Mouse (Mus musculus) CH12.LX (cell line): Measurements from ENCODE around the gene Ubxn10. TPM values are rescaled to one million over a fixed set of nuclear protein-coding genes. Genes with fewer than 3 reads are reported as not detected.

Experiments
- DNase-seq: peaks from one replicate; pipeline ENCODE4 v3.0.0-alpha.2; 2013; ENCODE audit errors: extremely low read depth
- H3K27ac ChIP-seq: 2 replicates; pipeline ENCODE4 v1.5.1; 2012; ENCODE audit warnings: low read depth, mild to moderate bottlenecking, control low read depth, moderate library complexity; ENCODE audit not compliant: insufficient read depth
- H3K27me3 ChIP-seq: replicated peaks from 2 replicates; pipeline ENCODE3; 2012; ENCODE audit warnings: inconsistent platforms
- H3K36me3 ChIP-seq, 2 experiments: replicated peaks in 1 of 2; 2 replicates each; pipeline versions ENCODE3 to v1.6.1; 2012; ENCODE audit warnings: inconsistent platforms in 1 of 2, low read length in 1 of 2, mild to moderate bottlenecking in 1 of 2, mixed read lengths in 1 of 2, moderate library complexity in 1 of 2; ENCODE audit not compliant: control insufficient read depth in 1 of 2, insufficient read depth in 1 of 2
- H3K4me1 ChIP-seq, 2 experiments: 2 replicates each; pipeline ENCODE4 v1.6.1; 2012; ENCODE audit warnings: inconsistent platforms in 1 of 2, moderate library complexity in 1 of 2; ENCODE audit not compliant: insufficient read depth in 2 of 2, control insufficient read depth in 1 of 2
- H3K4me2 ChIP-seq: 2 replicates; pipeline ENCODE4 v1.6.1; 2012; ENCODE audit warnings: low read depth, mild to moderate bottlenecking, control low read depth; ENCODE audit not compliant: poor library complexity, insufficient read depth, severe bottlenecking
- H3K4me3 ChIP-seq, 3 experiments: fragments of 150-350 bp in 1 of 3; sonication (generic) in 1 of 3; replicated peaks in 1 of 3; 2 replicates each; pipeline versions ENCODE3 to v1.5.1; 2011 to 2012; ENCODE audit warnings: low read depth in 2 of 3, low read length in 2 of 3, mild to moderate bottlenecking in 2 of 3, moderate library complexity in 2 of 3, control low read depth in 1 of 3, improper control_type of control experiment in 1 of 3, inconsistent platforms in 1 of 3, mixed read lengths in 1 of 3; ENCODE audit not compliant: poor library complexity in 1 of 3
- H3K79me2 ChIP-seq: replicated peaks from 2 replicates; pipeline ENCODE4 v1.6.1; 2012; ENCODE audit warnings: mild to moderate bottlenecking, moderate library complexity; ENCODE audit not compliant: control insufficient read depth, poor library complexity, insufficient read depth, severe bottlenecking; ENCODE audit errors: extremely low read depth
- H3K9ac ChIP-seq: 2 replicates; pipeline ENCODE4 v1.6.1; 2012; ENCODE audit warnings: low read depth, mild to moderate bottlenecking, control low read depth, moderate library complexity; ENCODE audit not compliant: insufficient read depth
- H3K9me3 ChIP-seq: replicated peaks from 2 replicates; pipeline ENCODE3; 2012; ENCODE audit warnings: low read length, inconsistent platforms, mixed read lengths
- BHLHE40 ChIP-seq: IDR thresholded peaks from 2 replicates; pipeline ENCODE4 v1.6.1; 2011; ENCODE audit warnings: mild to moderate bottlenecking, low read depth, low read length, improper control_type of control experiment
- CHD1 ChIP-seq: IDR thresholded peaks from 2 replicates; pipeline ENCODE4 v1.6.1; 2012; ENCODE audit warnings: low read depth, low read length, improper control_type of control experiment, inconsistent platforms
- CHD2 ChIP-seq: IDR thresholded peaks from 2 replicates; pipeline ENCODE4 v1.6.1; 2011; ENCODE audit warnings: low read length, improper control_type of control experiment
- CTCF ChIP-seq, 2 experiments: IDR thresholded peaks in 1 of 2; conservative IDR thresholded peaks in 1 of 2; 2 replicates each; pipeline ENCODE4 v1.5.1; 2011 to 2012; ENCODE audit warnings: low read depth in 2 of 2, low read length in 2 of 2, improper control_type of control experiment in 1 of 2, inconsistent platforms in 1 of 2, mild to moderate bottlenecking in 1 of 2, moderate library complexity in 1 of 2
- E2F4 ChIP-seq: IDR thresholded peaks from 2 replicates; pipeline ENCODE4 v1.6.1; 2011; ENCODE audit warnings: low read depth, low read length, improper control_type of control experiment; ENCODE audit not compliant: insufficient replicate concordance
- ELF1 ChIP-seq: IDR thresholded peaks from 2 replicates; pipeline ENCODE4 v1.6.1; 2014; ENCODE audit warnings: low read depth, mild to moderate bottlenecking, inconsistent platforms, low read length, improper control_type of control experiment
- EP300 ChIP-seq: IDR thresholded peaks from 2 replicates; pipeline ENCODE4 v1.6.1; 2011; ENCODE audit warnings: low read length, improper control_type of control experiment
- ETS1 ChIP-seq: conservative IDR thresholded peaks from 2 replicates; pipeline ENCODE4 v1.6.1; 2012; ENCODE audit warnings: low read depth, mild to moderate bottlenecking, inconsistent platforms, low read length, improper control_type of control experiment, moderate library complexity
- HCFC1 ChIP-seq: IDR thresholded peaks from 2 replicates; pipeline ENCODE4 v1.6.1; 2012; ENCODE audit warnings: low read depth, mild to moderate bottlenecking, inconsistent platforms, low read length, improper control_type of control experiment
- JUN ChIP-seq: IDR thresholded peaks from 2 replicates; pipeline ENCODE4 v1.6.1; 2011; ENCODE audit warnings: low read depth, mild to moderate bottlenecking, low read length, improper control_type of control experiment, moderate library complexity; ENCODE audit not compliant: insufficient read depth
- JUND ChIP-seq: conservative IDR thresholded peaks from 2 replicates; pipeline ENCODE4 v1.6.1; 2011; ENCODE audit warnings: low read depth, low read length, improper control_type of control experiment
- MAZ ChIP-seq: IDR thresholded peaks from 2 replicates; pipeline ENCODE4 v1.6.1; 2012; ENCODE audit warnings: low read depth, mild to moderate bottlenecking, inconsistent platforms, low read length, improper control_type of control experiment, moderate library complexity
- MEF2A ChIP-seq: IDR thresholded peaks from 2 replicates; pipeline ENCODE4 v1.6.1; 2014; ENCODE audit warnings: low read depth, mild to moderate bottlenecking, inconsistent platforms, low read length, improper control_type of control experiment, borderline replicate concordance
- MXI1 ChIP-seq: IDR thresholded peaks from 2 replicates; pipeline ENCODE4 v1.6.1; 2011; ENCODE audit warnings: mild to moderate bottlenecking, low read depth, low read length, improper control_type of control experiment
- POLR2AphosphoS2 ChIP-seq: IDR thresholded peaks from 2 replicates; pipeline ENCODE4 v1.6.1; 2011; ENCODE audit warnings: low read depth, low read length, improper control_type of control experiment
- SIN3A ChIP-seq: IDR thresholded peaks from 2 replicates; pipeline ENCODE4 v1.6.1; 2012; ENCODE audit warnings: low read length, improper control_type of control experiment, inconsistent platforms
- SMC3 ChIP-seq: IDR thresholded peaks from 2 replicates; pipeline ENCODE4 v1.6.1; 2011; ENCODE audit warnings: low read depth, low read length, improper control_type of control experiment
- TBP ChIP-seq: conservative IDR thresholded peaks from 2 replicates; pipeline ENCODE4 v1.6.1; 2011; ENCODE audit warnings: low read depth, low read length, improper control_type of control experiment
- USF1 ChIP-seq: IDR thresholded peaks from 2 replicates; pipeline ENCODE4 v1.6.1; 2014; ENCODE audit warnings: low read depth, mild to moderate bottlenecking, inconsistent platforms, low read length, improper control_type of control experiment
- USF2 ChIP-seq: conservative IDR thresholded peaks from 2 replicates; pipeline ENCODE4 v1.6.1; 2011; ENCODE audit warnings: low read depth, low read length, improper control_type of control experiment
- ZKSCAN1 ChIP-seq: IDR thresholded peaks from 2 replicates; pipeline ENCODE4 v1.6.1; 2012; ENCODE audit warnings: low read depth, inconsistent platforms, low read length, improper control_type of control experiment, borderline replicate concordance
- dilution Hi-C: fragments of 300-500 bp; cut with MboI; formaldehyde crosslinking; loops from 2 replicates; pipeline ENCODE4 v1.14.3; 2020; ENCODE audit warnings: low sequenced_read_pairs; ENCODE audit not compliant: extremely low pct_unique_long_range_greater_than_20kb, extremely low pct_ligation_motif_present
- in situ Hi-C: fragments of 300-500 bp; cut with MboI; formaldehyde crosslinking; loops from 3 replicates; pipeline ENCODE4 v1.14.3; 2019; ENCODE audit warnings: low sequenced_read_pairs, low pct_ligation_motif_present, low pct_unique_long_range_greater_than_20kb, mixed read lengths
- polyA plus RNA-seq: library from polyadenylated mRNA; unstranded; fragments of >175 nt; gene quantifications from 2 replicates; pipeline ENCODE4 v1.2.1, GENCODE M21; 2012; ENCODE audit warnings: low read depth; ENCODE audit not compliant: insufficient read length
- total RNA-seq, 2 experiments: library from RNA; depleted of rRNA; stranded (reverse); fragments of 300-350 nt in 1 of 2; fragments of >200 nt in 1 of 2; gene quantifications; 2 replicates each; pipeline ENCODE4 v1.2.3; 2012 to 2014

Gene Ubxn10
- total and polyA plus RNA-seq, 3 experiments: not detected

DNA sequence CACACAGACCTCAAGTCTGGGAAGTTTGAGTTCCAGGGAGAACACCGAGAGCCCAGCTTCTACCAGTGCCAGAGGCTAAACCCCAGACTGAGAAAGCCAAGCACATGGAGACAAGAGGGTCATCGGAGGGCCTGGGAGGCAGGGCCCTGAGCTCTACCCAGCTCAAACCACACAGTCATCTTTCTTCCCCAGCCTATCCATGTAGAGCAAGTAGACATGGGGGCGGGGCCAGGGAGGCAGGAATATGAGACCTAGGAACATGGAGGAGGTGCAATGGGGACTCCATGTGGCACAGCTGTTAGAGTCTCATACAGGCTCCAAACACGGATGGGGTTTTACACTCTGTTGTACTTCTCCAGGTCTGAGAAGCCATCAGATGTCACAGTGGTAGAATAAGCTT is 8.9 kb upstream of the Ubxn10 start:
- no peak overlapping the region for H3K9ac ChIP-seq
- H3K4me1 ChIP-seq: no peaks in the 10 kb centered on the region
- no peak for TF ChIP-seq SMC3
- TF ChIP-seq E2F4: no peak
- no peak for TF ChIP-seq CHD1
- TF ChIP-seq POLR2AphosphoS2: no peak
- TF ChIP-seq BHLHE40: no peak
- no peak for TF ChIP-seq SIN3A
- no peak for TF ChIP-seq CHD2
- TF ChIP-seq USF2: no peak
- TF ChIP-seq CTCF (conservative IDR thresholded peaks at IDR 0.05 in 1 of 2, IDR thresholded peaks at IDR 0.05 in 1 of 2; ENCODE audit: low read depth in 2 of 2, low read length in 2 of 2): no peak
- no peak for TF ChIP-seq MXI1
- TF ChIP-seq ETS1: no peak
- no peak for TF ChIP-seq JUND
- no peak for TF ChIP-seq EP300
- TF ChIP-seq MEF2A: no peak
- TF ChIP-seq TBP: no peak
- TF ChIP-seq MAZ: no peak
- TF ChIP-seq, all 38 proteins: peak for 0
- peaks cover 93% of the 10 kb centered on the region for H3K27me3 ChIP-seq
- H3K79me2 ChIP-seq: no peaks in the 10 kb centered on the region
- dilution Hi-C loops: no loop called here
- H3K4me2 ChIP-seq: no peak overlapping the region
- H3K27ac ChIP-seq: no peak overlapping the region
- H3K4me3 ChIP-seq: no peak overlapping the region
- H3K9me3 ChIP-seq: peaks cover 5% of the 10 kb centered on the region
- no peaks in the 10 kb centered on the region for H3K36me3 ChIP-seq
- no peak for DNase-seq
- in situ Hi-C loops: loop anchor here (5.0 to 10.0 kb wide), 2 partner anchors 41 to 109 kb away; no protein-coding TSS in a partner anchor

DNA sequence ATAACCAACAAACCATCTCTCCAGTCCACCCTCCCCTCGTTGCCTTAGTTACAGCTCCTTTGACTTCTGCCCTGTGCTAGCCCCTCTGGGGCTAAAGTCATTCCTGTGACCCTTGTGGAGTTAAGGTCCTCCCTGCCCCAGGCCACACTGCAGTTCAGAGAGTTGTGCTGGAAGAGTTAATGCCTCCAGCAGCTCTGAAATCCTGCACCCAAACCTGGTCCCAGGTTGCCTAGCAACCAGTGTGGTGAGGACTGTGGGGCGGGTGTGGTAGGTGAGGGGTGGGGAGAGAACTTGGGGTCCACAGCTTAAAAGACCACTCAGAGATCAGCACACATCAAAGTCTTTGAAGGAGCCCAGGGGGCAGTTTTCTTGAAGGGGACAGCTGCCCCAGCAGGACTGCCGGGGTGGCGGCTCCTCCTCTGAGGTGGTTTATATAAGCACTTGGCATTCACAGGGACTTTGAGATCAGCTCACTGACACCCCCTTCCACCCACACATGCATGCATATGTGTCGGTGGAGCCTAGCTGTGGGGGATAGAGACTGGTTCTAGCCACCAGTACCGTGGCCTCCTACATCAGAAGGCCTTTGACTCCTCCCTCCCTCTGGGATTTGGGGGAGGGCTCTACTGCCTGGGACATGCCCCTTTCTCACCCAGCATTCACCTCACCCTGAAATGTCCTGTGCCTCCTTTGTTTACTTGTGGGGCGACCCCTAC is 2.3 kb upstream of the Ubxn10 start:
- Histone ChIP-seq H3K4me2 (no peak overlapping the region), H3K79me2 (no peaks in the 10 kb centered on the region), H3K4me1 (no peaks in the 10 kb centered on the region), H3K36me3 (no peaks in the 10 kb centered on the region), H3K4me3 (no peak overlapping the region), H3K27ac (no peak overlapping the region), H3K27me3 (peaks cover 96% of the 10 kb centered on the region), H3K9ac (no peak overlapping the region), H3K9me3 (peaks cover 5% of the 10 kb centered on the region)
- TF ChIP-seq USF2: no peak
- no peak for TF ChIP-seq BHLHE40
- TF ChIP-seq USF1: no peak
- no peak for TF ChIP-seq POLR2AphosphoS2
- TF ChIP-seq CHD2: no peak
- no peak for TF ChIP-seq HCFC1
- no peak for TF ChIP-seq ETS1
- no peak for TF ChIP-seq CHD1
- no peak for TF ChIP-seq E2F4
- no peak for TF ChIP-seq ELF1
- TF ChIP-seq EP300: no peak
- no peak for TF ChIP-seq ZKSCAN1
- TF ChIP-seq JUN: no peak
- dilution Hi-C loops (no loop called here), in situ Hi-C loops (no loop called here)
- DNase-seq: no peak
